8 mouse cellular contexts compared by ENCODE assay signal in genomic region chr9:64926201-64926991, GRCm38 (mm10). TPM values are rescaled to one million over a fixed set of nuclear protein-coding genes. Genes with fewer than 3 reads are reported as not detected.
A peak's percentile ranks its signal among the peaks of the same experiment; 100 is the strongest.
DNase-seq lines count a peak whose midpoint lies in the region; ATAC-seq and TF ChIP-seq lines count a peak whose summit lies in the region.

No protein-coding gene starts in this region.

- peaks cover 7% of the 10 kb centered on the region for H3K4me1 ChIP-seq in midbrain, postnatal 0 days (ENCODE audit: insufficient read depth, low read length)
- no peaks in the 10 kb centered on the region for H3K4me1 ChIP-seq in midbrain, embryonic 11.5 days (ENCODE audit: control insufficient read depth, insufficient read depth, low read length)
- H3K4me1 ChIP-seq in kidney, adult 2 months (ENCODE audit: control insufficient read depth, insufficient read depth, low read length), result no peaks in the 10 kb centered on the region

- WGBS in midbrain, postnatal 0 days, result 71% methylated on average over 8 of the region's 8 CpGs
- 87% methylated on average over 8 of the region's 8 CpGs for WGBS in midbrain, embryonic 11.5 days
- WGBS in kidney, adult 2 months, result 56% methylated on average over 8 of the region's 8 CpGs

- no peak for TF ChIP-seq POLR2A in kidney, adult 2 months (IDR thresholded peaks at IDR 0.05; ENCODE audit: low read depth, low read length)

- no peak overlapping the region for H3K4me2 ChIP-seq in midbrain, postnatal 0 days (ENCODE audit: low read depth, low read length, poor library complexity, severe bottlenecking)
- no peak overlapping the region for H3K4me2 ChIP-seq in midbrain, embryonic 11.5 days

- DNase-seq in midbrain, postnatal 0 days (ENCODE audit: low spot score), result peak; percentile 83
- DNase-seq in midbrain, embryonic 11.5 days (ENCODE audit: low spot score, missing footprints), result no peak
- DNase-seq in cerebellum, adult 18-20 months, result peak; percentile 70 to 72
- peak; percentile 80 for DNase-seq in left cerebral cortex, adult 11 months (ENCODE audit: low spot score)
- DNase-seq in right cerebral cortex, adult 2 months (ENCODE audit: low spot score in 2 of 2), result peak; percentile 84 to 86
- no peak for DNase-seq in kidney, adult 2 months
- DNase-seq in urinary bladder, postnatal 25 days (ENCODE audit: low spot score), result no peak

- no peak overlapping the region for H3K9ac ChIP-seq in midbrain, postnatal 0 days (replicated peaks; ENCODE audit: low read length, poor library complexity, severe bottlenecking)
- H3K9ac ChIP-seq in midbrain, embryonic 11.5 days (ENCODE audit: low read length), result no peak overlapping the region

- no peaks in the 10 kb centered on the region for H3K27me3 ChIP-seq in midbrain, postnatal 0 days (ENCODE audit: insufficient read depth, low read length)
- no peaks in the 10 kb centered on the region for H3K27me3 ChIP-seq in midbrain, embryonic 11.5 days (ENCODE audit: control insufficient read depth, insufficient read depth, low read length)
- no peaks in the 10 kb centered on the region for H3K27me3 ChIP-seq in kidney, adult 2 months (replicated peaks; ENCODE audit: control insufficient read depth, insufficient read depth, low read length)

- no peaks in the 10 kb centered on the region for H3K9me3 ChIP-seq in midbrain, postnatal 0 days (ENCODE audit: low read length)
- H3K9me3 ChIP-seq in midbrain, embryonic 11.5 days (ENCODE audit: control insufficient read depth, low read length), result no peaks in the 10 kb centered on the region

- no peaks in the 10 kb centered on the region for H3K36me3 ChIP-seq in midbrain, postnatal 0 days (ENCODE audit: insufficient read depth, low read length)
- H3K36me3 ChIP-seq in midbrain, embryonic 11.5 days (ENCODE audit: control insufficient read depth, insufficient read depth, low read length), result no peaks in the 10 kb centered on the region
- H3K36me3 ChIP-seq in kidney, adult 2 months (ENCODE audit: control insufficient read depth, insufficient read depth, low read length), result no peaks in the 10 kb centered on the region

- peak overlapping the region; percentile 43 for H3K27ac ChIP-seq in midbrain, postnatal 0 days (ENCODE audit: low read depth, low read length)
- H3K27ac ChIP-seq in midbrain, embryonic 11.5 days (ENCODE audit: low read depth, low read length), result no peak overlapping the region
- no peak overlapping the region for H3K27ac ChIP-seq in kidney, adult 2 months (ENCODE audit: insufficient read depth, low read depth, low read length)

- ATAC-seq in midbrain, postnatal 0 days (ENCODE audit: low FRiP score), result peak; percentile 58
- ATAC-seq in midbrain, embryonic 11.5 days (ENCODE audit: low FRiP score), result no peak
- 0 out of 2 replicates have a peak, but pooled peaks have one; percentile 6 for ATAC-seq in granulocyte monocyte progenitor cell, adult 5-6 weeks (replicated peaks; ENCODE audit: poor library complexity, severe bottlenecking)

- TF ChIP-seq CTCF in midbrain, postnatal 0 days (IDR thresholded peaks at IDR 0.05), result no peak
- TF ChIP-seq CTCF in kidney, adult 2 months (conservative IDR thresholded peaks at IDR 0.05; ENCODE audit: insufficient read depth, insufficient read length, low read depth, low read length), result no peak

- H3K4me3 ChIP-seq in midbrain, postnatal 0 days (ENCODE audit: low read depth, low read length), result no peak overlapping the region
- no peak overlapping the region for H3K4me3 ChIP-seq in midbrain, embryonic 11.5 days (ENCODE audit: low read depth, low read length)
- H3K4me3 ChIP-seq in kidney, adult 2 months (ENCODE audit: insufficient read depth, low read depth, low read length), result no peak overlapping the region

RNA-seq across cellular contexts. Expression of gene Slc24a1, which starts 25.0 kb away (rescaled TPM):
- total RNA-seq in midbrain, postnatal 0 days (2014; rRNA removed), result not detected in 2 replicates
- polyA plus RNA-seq in midbrain, postnatal 0 days (2015; fragmentation: Nextera tagmentation; extraction: Ambion mirVana), result 0.16 and 0.19 TPM in 2 replicates
- not detected in 2 replicates for polyA plus RNA-seq in midbrain, embryonic 11.5 days (2014; fragmentation: Nextera tagmentation; extraction: Ambion mirVana)
- total RNA-seq in granulocyte monocyte progenitor cell, adult 5-6 weeks (2014; fragmentation: Nextera tagmentation), result not detected in 2 replicates
- not detected in 2 replicates for total RNA-seq in granulocyte monocyte progenitor cell, adult 5-6 weeks (2017)
- not detected in 2 replicates for polyA plus RNA-seq in kidney, adult 2 months (2012; rRNA removed)

RNA-seq across cellular contexts. Expression of gene Ints14, which starts 34.3 kb away (rescaled TPM):
- total RNA-seq in midbrain, postnatal 0 days (2014; rRNA removed), result 29.5 and 29.7 TPM in 2 replicates
- 28.4 and 30.1 TPM in 2 replicates for polyA plus RNA-seq in midbrain, postnatal 0 days (2015; fragmentation: Nextera tagmentation; extraction: Ambion mirVana)
- 78.5 and 84.3 TPM in 2 replicates for polyA plus RNA-seq in midbrain, embryonic 11.5 days (2014; fragmentation: Nextera tagmentation; extraction: Ambion mirVana)
- 27.8 and 39.6 TPM in 2 replicates for total RNA-seq in granulocyte monocyte progenitor cell, adult 5-6 weeks (2014; fragmentation: Nextera tagmentation)
- total RNA-seq in granulocyte monocyte progenitor cell, adult 5-6 weeks (2017), result 29.8 and 32.1 TPM in 2 replicates
- 16.5 and 17.3 TPM in 2 replicates for polyA plus RNA-seq in kidney, adult 2 months (2012; rRNA removed)

Comparison
In these comparisons a context has a peak if more than half of its experiments do, and no peak if none do; other contexts are left out.
1. DNase-seq: peak in midbrain, postnatal 0 days (single experiment), cerebellum, adult 18-20 months (2 of 2), left cerebral cortex, adult 11 months (single experiment) and right cerebral cortex, adult 2 months (2 of 2); none in midbrain, embryonic 11.5 days (single experiment), kidney, adult 2 months (single experiment) and urinary bladder, postnatal 25 days (single experiment).